Mouse (Mus musculus): ENCODE data around the gene Sap18b. TPM values are rescaled to one million over a fixed set of nuclear protein-coding genes. Genes with fewer than 3 reads are reported as not detected.

The Sap18b gene
- polyA plus RNA-seq, 1 experiment from 2014 or later = 363 TPM

DNA sequence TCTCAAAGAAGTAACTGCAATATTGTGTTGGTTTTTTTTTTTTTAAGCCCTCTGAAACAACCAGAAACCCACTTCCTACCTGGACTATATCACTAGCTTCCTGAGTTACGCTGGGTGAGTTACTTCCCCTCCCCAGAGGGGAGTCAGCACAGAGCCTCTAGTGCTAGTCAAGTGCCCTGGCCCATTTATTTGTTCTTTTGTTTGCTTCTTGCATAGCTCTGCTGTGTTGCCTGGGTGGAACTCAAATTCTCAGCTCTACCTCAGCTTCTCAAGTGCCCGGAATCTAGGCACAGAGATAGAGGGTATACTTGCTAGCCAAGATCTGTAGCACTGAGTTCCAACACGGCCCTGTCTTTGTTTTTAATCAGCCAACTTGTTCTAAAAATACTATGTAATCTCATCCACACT lies 15.0 kb upstream of the Sap18b start:
- ATAC-seq (replicated peaks; ENCODE audit: insufficient number of reproducible peaks, low FRiP score, low TSS enrichment) = no peak
- H3K36me3 ChIP-seq (ENCODE audit: control insufficient read depth, insufficient read depth, low read length) = no peaks in the 10 kb centered on the region
- no peaks in the 10 kb centered on the region for H3K9me3 ChIP-seq (replicated peaks; ENCODE audit: control insufficient read depth, low read length)
- H3K4me3 ChIP-seq (ENCODE audit: low read depth, low read length) = no peak overlapping the region
- no peaks in the 10 kb centered on the region for H3K27me3 ChIP-seq (ENCODE audit: control insufficient read depth, insufficient read depth, low read length)
- no peak overlapping the region for H3K9ac ChIP-seq (ENCODE audit: low read depth, low read length)
- H3K4me2 ChIP-seq = peak overlapping the region; percentile 17; the same call in 1 of the 2 replicates
- H3K27ac ChIP-seq (ENCODE audit: low read depth, low read length) = peak overlapping the region; percentile 73
- peaks cover 22% of the 10 kb centered on the region for H3K4me1 ChIP-seq (ENCODE audit: control insufficient read depth, insufficient read depth, low read length)
- 20% methylated on average over 3 of the region's 3 CpGs for WGBS (ENCODE audit: insufficient replicate concordance)

DNA sequence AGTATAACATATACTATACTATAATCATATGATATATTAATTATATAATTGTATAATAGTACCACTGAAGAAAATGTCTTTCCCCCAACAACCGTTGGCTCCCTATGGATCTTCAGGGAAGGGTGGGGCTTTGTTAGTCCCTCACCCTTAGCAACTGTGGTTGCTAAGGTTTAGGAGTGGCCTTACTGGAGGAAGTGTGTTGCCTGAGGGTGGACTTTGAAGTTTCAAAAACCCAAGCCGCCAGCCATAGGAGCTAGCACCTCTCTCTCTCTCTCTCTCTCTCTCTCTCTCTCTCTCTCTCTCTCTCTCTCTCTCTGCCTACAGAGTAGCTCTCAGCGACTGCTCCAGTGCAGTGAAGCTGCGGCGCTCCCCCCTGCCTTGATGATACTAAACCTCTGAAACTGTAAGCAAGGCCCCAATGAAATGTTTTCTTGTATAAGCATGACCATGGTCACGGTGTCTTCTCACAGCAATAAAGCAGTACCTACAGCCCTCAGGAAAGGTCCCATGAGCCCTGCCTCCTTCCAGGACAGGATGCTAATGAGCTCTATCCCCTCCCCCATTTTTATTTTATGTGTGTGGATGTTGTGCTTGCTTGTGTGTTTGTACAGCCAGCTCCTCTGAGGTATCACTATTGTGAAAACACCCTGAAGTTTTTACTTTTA lies 9.0 kb upstream of the Sap18b start:
- H3K9me3 ChIP-seq (replicated peaks; ENCODE audit: control insufficient read depth, low read length) = 0 out of 2 replicates have a peak, but pooled peaks cover 2% of the 10 kb centered on the region
- no peak overlapping the region for H3K27ac ChIP-seq (ENCODE audit: low read depth, low read length)
- H3K36me3 ChIP-seq (ENCODE audit: control insufficient read depth, insufficient read depth, low read length) = no peaks in the 10 kb centered on the region
- H3K4me2 ChIP-seq = no peak overlapping the region
- WGBS (ENCODE audit: insufficient replicate concordance) = 45% methylated on average over 6 of the region's 6 CpGs
- no peaks in the 10 kb centered on the region for H3K27me3 ChIP-seq (ENCODE audit: control insufficient read depth, insufficient read depth, low read length)
- H3K4me1 ChIP-seq (ENCODE audit: control insufficient read depth, insufficient read depth, low read length) = peaks cover 18% of the 10 kb centered on the region
- no peak overlapping the region for H3K9ac ChIP-seq (ENCODE audit: low read depth, low read length)
- no peak overlapping the region for H3K4me3 ChIP-seq (ENCODE audit: low read depth, low read length)
- no peak for ATAC-seq (replicated peaks; ENCODE audit: insufficient number of reproducible peaks, low FRiP score, low TSS enrichment)

DNA sequence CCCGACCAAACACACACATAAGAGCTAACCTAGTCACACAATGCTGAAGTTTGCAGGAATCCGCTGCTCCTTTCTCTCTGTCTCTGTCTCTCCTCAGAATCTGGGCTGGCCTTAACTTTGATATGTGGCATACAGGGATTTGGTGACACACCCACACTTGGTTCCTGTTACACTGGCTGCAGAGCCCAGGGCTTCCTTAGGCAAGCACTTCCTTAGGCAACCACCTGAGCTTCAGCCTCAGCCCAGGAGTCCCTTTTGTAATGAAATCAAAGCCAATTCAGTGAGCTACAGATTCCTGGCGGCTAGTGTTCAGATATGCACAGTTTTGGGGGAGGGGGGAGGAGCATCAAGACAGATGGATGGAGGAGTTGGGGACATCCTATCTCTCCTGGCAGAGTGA lies 7.5 kb upstream of the Sap18b start:
- Histone ChIP-seq H3K27me3 (ENCODE audit: control insufficient read depth, insufficient read depth, low read length) (no peaks in the 10 kb centered on the region), H3K36me3 (ENCODE audit: control insufficient read depth, insufficient read depth, low read length) (no peaks in the 10 kb centered on the region), H3K9me3 (replicated peaks; ENCODE audit: control insufficient read depth, low read length) (0 out of 2 replicates have a peak, but pooled peaks cover 2% of the 10 kb centered on the region), H3K4me1 (ENCODE audit: control insufficient read depth, insufficient read depth, low read length) (peaks cover 13% of the 10 kb centered on the region), H3K4me2 (peak overlapping the region; percentile 35), H3K9ac (ENCODE audit: low read depth, low read length) (no peak overlapping the region), H3K27ac (ENCODE audit: low read depth, low read length) (peak overlapping the region; percentile 73), H3K4me3 (ENCODE audit: low read depth, low read length) (no peak overlapping the region)
- WGBS (ENCODE audit: insufficient replicate concordance) = 63% methylated on average over 3 of the region's 3 CpGs
- ATAC-seq (replicated peaks; ENCODE audit: insufficient number of reproducible peaks, low FRiP score, low TSS enrichment) = no peak

DNA sequence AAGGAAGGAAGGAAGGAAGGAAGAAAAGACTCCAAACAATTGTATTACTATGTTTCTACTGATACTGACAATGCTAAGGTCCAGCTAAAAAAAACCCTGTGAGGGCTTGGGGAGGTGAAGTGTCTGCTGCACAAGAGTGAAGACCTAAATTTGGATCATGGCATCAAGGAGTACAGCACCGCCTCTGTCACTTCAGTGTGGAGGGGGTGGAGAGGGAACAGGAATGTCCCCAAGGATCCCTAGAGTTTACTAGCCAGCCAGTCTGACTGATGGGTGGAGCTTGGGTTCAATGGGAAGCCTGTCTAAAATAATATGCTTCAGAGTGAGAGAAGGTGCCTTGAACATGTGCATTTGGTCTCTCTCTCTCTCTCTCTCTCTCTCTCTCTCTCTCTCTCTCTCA lies 6.9 kb upstream of the Sap18b start:
- Histone ChIP-seq H3K4me2 (peak overlapping the region; percentile 35), H3K27me3 (ENCODE audit: control insufficient read depth, insufficient read depth, low read length) (no peaks in the 10 kb centered on the region), H3K36me3 (ENCODE audit: control insufficient read depth, insufficient read depth, low read length) (no peaks in the 10 kb centered on the region), H3K4me3 (ENCODE audit: low read depth, low read length) (no peak overlapping the region), H3K4me1 (ENCODE audit: control insufficient read depth, insufficient read depth, low read length) (peaks cover 13% of the 10 kb centered on the region), H3K9me3 (replicated peaks; ENCODE audit: control insufficient read depth, low read length) (0 out of 2 replicates have a peak, but pooled peaks cover 2% of the 10 kb centered on the region), H3K9ac (ENCODE audit: low read depth, low read length) (no peak overlapping the region), H3K27ac (ENCODE audit: low read depth, low read length) (peak overlapping the region; percentile 73)
- ATAC-seq (replicated peaks; ENCODE audit: insufficient number of reproducible peaks, low FRiP score, low TSS enrichment) = peak; percentile 74
- WGBS (ENCODE audit: insufficient replicate concordance) = 28% methylated on average over 1 of the region's 1 CpGs

DNA sequence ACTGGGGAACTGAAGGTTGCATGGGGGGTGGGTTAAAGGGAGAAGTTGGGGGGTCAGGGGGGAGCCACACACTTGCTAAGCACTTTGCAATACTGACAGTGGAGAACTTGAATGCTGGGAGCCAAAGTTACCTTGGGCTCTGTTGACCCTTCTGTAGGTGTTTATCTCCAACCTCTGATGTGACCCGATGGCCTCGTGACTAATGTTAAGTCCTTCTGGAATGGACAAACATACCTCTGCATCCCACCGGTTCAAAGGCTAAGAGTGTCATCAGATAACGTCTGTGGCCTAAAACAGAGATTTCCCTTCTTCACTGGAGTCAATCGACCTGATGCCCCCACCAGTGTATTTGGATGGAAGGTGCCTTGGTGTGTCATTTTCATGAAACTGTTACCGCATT lies 3.9 kb upstream of the Sap18b start:
- Histone ChIP-seq H3K4me1 (ENCODE audit: control insufficient read depth, insufficient read depth, low read length) (peaks cover 13% of the 10 kb centered on the region), H3K9ac (ENCODE audit: low read depth, low read length) (no peak overlapping the region), H3K27ac (ENCODE audit: low read depth, low read length) (no peak overlapping the region), H3K4me2 (no peak overlapping the region), H3K27me3 (ENCODE audit: control insufficient read depth, insufficient read depth, low read length) (no peaks in the 10 kb centered on the region), H3K9me3 (replicated peaks; ENCODE audit: control insufficient read depth, low read length) (0 out of 2 replicates have a peak, but pooled peaks cover 2% of the 10 kb centered on the region), H3K36me3 (ENCODE audit: control insufficient read depth, insufficient read depth, low read length) (no peaks in the 10 kb centered on the region), H3K4me3 (ENCODE audit: low read depth, low read length) (no peak overlapping the region)
- no peak for ATAC-seq (replicated peaks; ENCODE audit: insufficient number of reproducible peaks, low FRiP score, low TSS enrichment)
- WGBS (ENCODE audit: insufficient replicate concordance) = 78% methylated on average over 6 of the region's 6 CpGs

DNA sequence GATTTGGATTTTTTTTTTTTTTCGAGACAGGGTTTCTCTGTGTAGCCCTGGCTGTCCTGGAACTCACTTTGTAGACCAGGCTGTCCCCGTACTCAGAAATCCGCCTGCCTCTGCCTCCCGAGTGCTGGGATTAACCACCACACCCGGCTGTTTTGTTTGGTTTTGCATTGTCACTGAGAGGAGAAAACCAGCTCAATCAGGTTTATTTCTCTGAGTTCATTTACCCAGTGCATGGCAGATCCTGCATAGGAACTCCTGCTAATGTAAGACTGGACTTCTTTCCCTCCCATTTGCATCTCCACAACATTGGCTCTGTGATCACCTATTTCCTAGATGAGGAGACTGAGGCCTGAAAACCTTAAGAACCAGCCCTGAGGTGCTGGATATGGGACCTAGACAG lies 3.0 kb upstream of the Sap18b start:
- 79% methylated on average over 5 of the region's 5 CpGs for WGBS (ENCODE audit: insufficient replicate concordance)
- no peak for ATAC-seq (replicated peaks; ENCODE audit: insufficient number of reproducible peaks, low FRiP score, low TSS enrichment)
- H3K36me3 ChIP-seq (ENCODE audit: control insufficient read depth, insufficient read depth, low read length) = no peaks in the 10 kb centered on the region
- H3K4me1 ChIP-seq (ENCODE audit: control insufficient read depth, insufficient read depth, low read length) = peaks cover 13% of the 10 kb centered on the region
- H3K9ac ChIP-seq (ENCODE audit: low read depth, low read length) = no peak overlapping the region
- no peaks in the 10 kb centered on the region for H3K27me3 ChIP-seq (ENCODE audit: control insufficient read depth, insufficient read depth, low read length)
- no peak overlapping the region for H3K4me2 ChIP-seq
- no peak overlapping the region for H3K4me3 ChIP-seq (ENCODE audit: low read depth, low read length)
- 0 out of 2 replicates have a peak, but pooled peaks cover 2% of the 10 kb centered on the region for H3K9me3 ChIP-seq (replicated peaks; ENCODE audit: control insufficient read depth, low read length)
- H3K27ac ChIP-seq (ENCODE audit: low read depth, low read length) = 0 out of 2 replicates have a peak overlapping the region, but pooled peaks have one; percentile 0

DNA sequence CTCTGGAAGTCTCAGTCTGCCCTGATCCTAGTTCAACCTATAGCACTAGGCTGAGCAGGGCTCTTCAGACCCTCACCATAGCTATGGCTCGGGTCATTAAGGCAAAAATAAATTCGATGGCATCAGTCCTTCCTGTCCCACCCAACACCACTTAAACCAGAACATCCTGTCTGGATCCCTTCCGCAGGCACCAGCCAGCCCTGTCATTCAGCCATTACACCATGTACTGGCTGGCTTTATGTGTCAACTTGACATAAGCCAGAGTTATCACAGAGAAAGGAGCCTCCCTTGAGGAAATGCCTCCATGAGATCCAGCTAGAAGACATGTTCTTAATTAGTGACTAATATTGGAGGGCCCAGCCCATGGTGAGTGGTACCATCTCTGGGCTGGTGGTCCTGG lies 2.4 kb upstream of the Sap18b start:
- ATAC-seq (replicated peaks; ENCODE audit: insufficient number of reproducible peaks, low FRiP score, low TSS enrichment) = peak; percentile 56; the same call in 1 of the 2 replicates
- Histone ChIP-seq H3K36me3 (ENCODE audit: control insufficient read depth, insufficient read depth, low read length) (no peaks in the 10 kb centered on the region), H3K4me2 (no peak overlapping the region), H3K4me1 (ENCODE audit: control insufficient read depth, insufficient read depth, low read length) (peaks cover 12% of the 10 kb centered on the region), H3K4me3 (ENCODE audit: low read depth, low read length) (no peak overlapping the region), H3K27me3 (ENCODE audit: control insufficient read depth, insufficient read depth, low read length) (no peaks in the 10 kb centered on the region), H3K9ac (ENCODE audit: low read depth, low read length) (no peak overlapping the region), H3K9me3 (replicated peaks; ENCODE audit: control insufficient read depth, low read length) (0 out of 2 replicates have a peak, but pooled peaks cover 2% of the 10 kb centered on the region), H3K27ac (ENCODE audit: low read depth, low read length) (0 out of 2 replicates have a peak overlapping the region, but pooled peaks have one; percentile 6)
- 34% methylated on average over 3 of the region's 3 CpGs for WGBS (ENCODE audit: insufficient replicate concordance)

DNA sequence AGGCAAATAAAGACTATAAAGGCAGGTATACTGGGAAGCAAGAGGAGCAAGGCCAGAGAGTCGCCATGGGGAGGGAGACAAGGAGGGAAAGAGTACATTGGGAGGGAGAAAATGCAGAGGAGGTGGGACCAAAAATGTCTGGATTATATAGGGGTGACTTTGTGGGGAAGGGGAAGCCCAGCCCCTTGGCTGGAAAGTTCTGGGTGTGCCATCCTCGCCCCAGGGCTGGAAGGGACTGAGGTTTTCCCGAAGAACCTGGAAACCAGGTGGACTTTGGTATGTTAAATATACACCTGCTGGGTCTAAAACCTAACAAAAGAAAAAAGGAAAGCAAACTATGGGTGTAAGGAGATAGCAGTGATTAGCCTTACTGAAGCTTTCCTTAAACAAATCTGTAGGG lies 5.0 kb downstream of the Sap18b start:
- no peaks in the 10 kb centered on the region for H3K36me3 ChIP-seq (ENCODE audit: control insufficient read depth, insufficient read depth, low read length)
- no peak for ATAC-seq (replicated peaks; ENCODE audit: insufficient number of reproducible peaks, low FRiP score, low TSS enrichment)
- H3K27ac ChIP-seq (ENCODE audit: low read depth, low read length) = no peak overlapping the region
- peaks cover 5% of the 10 kb centered on the region for H3K4me1 ChIP-seq (ENCODE audit: control insufficient read depth, insufficient read depth, low read length)
- WGBS (ENCODE audit: insufficient replicate concordance) = 74% methylated on average over 3 of the region's 3 CpGs
- H3K4me3 ChIP-seq (ENCODE audit: low read depth, low read length) = no peak overlapping the region
- no peaks in the 10 kb centered on the region for H3K9me3 ChIP-seq (replicated peaks; ENCODE audit: control insufficient read depth, low read length)
- no peaks in the 10 kb centered on the region for H3K27me3 ChIP-seq (ENCODE audit: control insufficient read depth, insufficient read depth, low read length)
- no peak overlapping the region for H3K4me2 ChIP-seq
- H3K9ac ChIP-seq (ENCODE audit: low read depth, low read length) = no peak overlapping the region

Data from heart, embryonic 11.5 days (tissue).